Mouse (Mus musculus): Measurements from ENCODE around the gene Olfr633.

- TF ChIP-seq MAFK (IDR thresholded peaks at IDR 0.05; ENCODE audit: insufficient read depth, low read depth, low read length) (no peak), HCFC1 (IDR thresholded peaks at IDR 0.05; ENCODE audit: borderline replicate concordance, insufficient read depth, low read length) (no peak)
Observed at GRCm38 (mm10) chr7:103944137-103944536, at the start of gene Olfr633.
